Mouse (Mus musculus): Measurements from ENCODE around the gene Smg8. TPM values are rescaled to one million over a fixed set of nuclear protein-coding genes. Genes with fewer than 3 reads are reported as not detected.
A peak's percentile ranks its signal among the peaks of the same experiment; 100 is the strongest.

Smg8 gene
- polyA plus RNA-seq, 1 experiment from 2014 or later = 18.7 TPM

DNA sequence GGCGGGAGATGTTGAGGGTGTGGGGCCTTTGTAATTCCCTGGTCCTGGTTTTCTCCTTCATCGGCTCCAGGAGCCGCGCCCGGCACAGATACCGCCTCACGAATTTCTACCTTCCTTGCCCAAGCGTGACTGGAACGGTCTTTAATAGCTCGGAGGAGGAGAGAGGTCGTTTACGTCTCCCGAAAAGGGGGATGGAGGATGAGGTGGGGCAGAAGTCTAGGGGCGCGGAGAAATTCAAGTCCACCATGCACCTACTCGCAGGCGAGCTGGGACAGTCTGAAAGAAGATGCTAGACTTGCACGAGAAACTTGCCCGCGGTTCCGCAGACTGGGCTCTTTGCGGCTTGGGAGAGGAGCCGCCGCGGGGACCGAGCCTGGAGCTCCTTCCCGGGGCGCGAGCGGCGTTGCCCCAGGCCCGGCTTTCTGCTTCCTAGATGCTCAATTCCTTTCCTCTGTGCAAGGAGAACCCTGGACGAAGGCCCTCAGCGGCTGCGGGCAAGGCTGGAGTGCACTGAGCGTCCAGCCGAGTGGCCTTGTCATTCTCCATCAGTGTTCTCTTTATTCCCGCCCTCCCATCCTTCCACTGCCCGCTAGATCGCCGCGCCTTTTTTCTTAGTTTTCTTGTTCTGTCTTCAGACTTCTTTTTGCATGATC is 23.1 kb upstream of the Smg8 start:
- Histone ChIP-seq H3K9me3 (replicated peaks; ENCODE audit: control insufficient read depth, low read length) (no peaks in the 10 kb centered on the region), H3K27me3 (ENCODE audit: control insufficient read depth, insufficient read depth, low read length) (no peaks in the 10 kb centered on the region), H3K27ac (ENCODE audit: low read depth, low read length) (peak overlapping the region; percentile 93), H3K36me3 (ENCODE audit: control insufficient read depth, insufficient read depth, low read length) (peaks cover 2% of the 10 kb centered on the region; the same call in 1 of the 2 replicates), H3K4me2 (peak overlapping the region; percentile 69), H3K9ac (ENCODE audit: low read depth, low read length) (peak overlapping the region; percentile 92), H3K4me1 (ENCODE audit: control insufficient read depth, insufficient read depth, low read length) (peaks cover 11% of the 10 kb centered on the region), H3K4me3 (ENCODE audit: low read depth, low read length) (peak overlapping the region; percentile 99)
- WGBS (ENCODE audit: insufficient replicate concordance) = under 1% methylated on average over 42 of the region's 42 CpGs
- ATAC-seq (replicated peaks; ENCODE audit: insufficient number of reproducible peaks, low FRiP score, low TSS enrichment) = no peak

- peak within 1 kb of the TSS; percentile 92 for H3K9ac ChIP-seq (ENCODE audit: low read depth, low read length)
- H3K4me1 ChIP-seq (ENCODE audit: control insufficient read depth, insufficient read depth, low read length) = peaks cover 11% of the 10 kb centered on the region
- H3K9me3 ChIP-seq (replicated peaks; ENCODE audit: control insufficient read depth, low read length) = no peaks in the 10 kb centered on the region
- peak within 1 kb of the TSS; percentile 93 for H3K27ac ChIP-seq (ENCODE audit: low read depth, low read length)
- 0% methylated on average over 40 of the region's 40 CpGs for WGBS (ENCODE audit: insufficient replicate concordance)
- peak; percentile 99 for ATAC-seq (replicated peaks; ENCODE audit: insufficient number of reproducible peaks, low FRiP score, low TSS enrichment)
- H3K36me3 ChIP-seq (ENCODE audit: control insufficient read depth, insufficient read depth, low read length) = peaks cover 5% of the 10 kb centered on the region; the same call in 1 of the 2 replicates
- peak within 1 kb of the TSS; percentile 99 for H3K4me3 ChIP-seq (ENCODE audit: low read depth, low read length)
- H3K27me3 ChIP-seq (ENCODE audit: control insufficient read depth, insufficient read depth, low read length) = no peaks in the 10 kb centered on the region
- peak within 1 kb of the TSS; percentile 72 for H3K4me2 ChIP-seq
Observed at GRCm38 (mm10) chr11:87108755-87109518, 22.4 kb upstream of the Smg8 start, which contains the start of gene Ska2. Ska2 (plus strand) TSS chr11:87109234.

DNA sequence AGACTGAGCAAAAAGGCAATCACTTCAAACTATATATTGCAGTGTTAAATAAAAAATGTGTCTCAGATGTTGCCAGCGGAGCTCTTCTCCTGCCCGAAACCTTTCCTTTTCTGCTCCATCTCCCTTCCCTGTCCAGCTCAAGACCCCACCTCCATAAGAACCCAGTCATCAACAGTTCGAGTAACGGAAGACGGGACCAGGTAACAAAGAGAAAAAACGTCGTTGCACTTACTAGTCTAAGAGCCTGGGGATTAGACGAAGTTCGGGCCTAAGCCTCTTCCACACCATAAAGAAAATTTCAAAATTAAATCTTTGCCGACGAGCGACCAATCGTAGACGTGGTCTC is 21.8 kb upstream of the Smg8 start, which contains the start of gene Prr11:
Prr11 (minus strand) TSS at position 300 of the 346 bp plus-strand sequence.
- Histone ChIP-seq H3K4me2 (peak within 1 kb of the TSS; percentile 72), H3K9ac (ENCODE audit: low read depth, low read length) (peak within 1 kb of the TSS; percentile 92), H3K27ac (ENCODE audit: low read depth, low read length) (peak within 1 kb of the TSS; percentile 93), H3K27me3 (ENCODE audit: control insufficient read depth, insufficient read depth, low read length) (no peaks in the 10 kb centered on the region), H3K9me3 (replicated peaks; ENCODE audit: control insufficient read depth, low read length) (no peaks in the 10 kb centered on the region), H3K4me1 (ENCODE audit: control insufficient read depth, insufficient read depth, low read length) (peaks cover 11% of the 10 kb centered on the region), H3K36me3 (ENCODE audit: control insufficient read depth, insufficient read depth, low read length) (peaks cover 5% of the 10 kb centered on the region; the same call in 1 of the 2 replicates), H3K4me3 (ENCODE audit: low read depth, low read length) (peak within 1 kb of the TSS; percentile 99)
- WGBS (ENCODE audit: insufficient replicate concordance) = under 1% methylated on average over 14 of the region's 14 CpGs
- no peak for ATAC-seq (replicated peaks; ENCODE audit: insufficient number of reproducible peaks, low FRiP score, low TSS enrichment)

- Histone ChIP-seq H3K4me1 (ENCODE audit: control insufficient read depth, insufficient read depth, low read length) (peaks cover 19% of the 10 kb centered on the region), H3K4me3 (ENCODE audit: low read depth, low read length) (peak overlapping the region; percentile 94), H3K9ac (ENCODE audit: low read depth, low read length) (peak overlapping the region; percentile 83), H3K27me3 (ENCODE audit: control insufficient read depth, insufficient read depth, low read length) (no peaks in the 10 kb centered on the region), H3K27ac (ENCODE audit: low read depth, low read length) (peak overlapping the region; percentile 24), H3K36me3 (ENCODE audit: control insufficient read depth, insufficient read depth, low read length) (peaks cover 18% of the 10 kb centered on the region), H3K9me3 (replicated peaks; ENCODE audit: control insufficient read depth, low read length) (no peaks in the 10 kb centered on the region), H3K4me2 (peak overlapping the region; percentile 88)
- ATAC-seq (replicated peaks; ENCODE audit: insufficient number of reproducible peaks, low FRiP score, low TSS enrichment) = no peak
- 44% methylated on average over 2 of the region's 2 CpGs for WGBS (ENCODE audit: insufficient replicate concordance)
Observed at GRCm38 (mm10) chr11:87087142-87087541, 568 bp upstream of the Smg8 start.

DNA sequence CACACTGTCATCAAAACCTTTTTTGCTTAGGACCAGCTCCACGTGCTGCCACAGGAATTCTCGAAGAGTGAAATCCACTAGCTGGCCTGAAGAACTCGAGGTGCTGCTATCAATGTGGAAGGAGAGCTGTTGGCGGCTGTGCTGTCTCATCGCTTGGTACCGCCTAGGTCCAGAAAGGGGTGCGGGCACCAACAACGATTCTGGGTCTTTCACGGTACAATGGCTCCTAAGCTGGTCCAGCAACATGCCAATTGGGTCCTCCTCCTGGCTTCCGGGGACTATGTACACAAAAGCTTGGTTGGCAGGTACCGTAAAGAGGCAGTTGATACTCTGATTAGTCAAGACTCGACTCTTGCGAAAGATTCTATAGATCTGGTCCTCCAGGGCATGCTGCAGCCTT is 1.1 kb downstream of the Smg8 start:
- Histone ChIP-seq H3K4me3 (ENCODE audit: low read depth, low read length) (peak overlapping the region; percentile 94), H3K9me3 (replicated peaks; ENCODE audit: control insufficient read depth, low read length) (no peaks in the 10 kb centered on the region), H3K4me2 (peak overlapping the region; percentile 88), H3K27me3 (ENCODE audit: control insufficient read depth, insufficient read depth, low read length) (no peaks in the 10 kb centered on the region), H3K36me3 (ENCODE audit: control insufficient read depth, insufficient read depth, low read length) (peaks cover 11% of the 10 kb centered on the region), H3K27ac (ENCODE audit: low read depth, low read length) (no peak overlapping the region), H3K9ac (ENCODE audit: low read depth, low read length) (no peak overlapping the region), H3K4me1 (ENCODE audit: control insufficient read depth, insufficient read depth, low read length) (peaks cover 19% of the 10 kb centered on the region)
- ATAC-seq (replicated peaks; ENCODE audit: insufficient number of reproducible peaks, low FRiP score, low TSS enrichment) = no peak
- 87% methylated on average over 13 of the region's 13 CpGs for WGBS (ENCODE audit: insufficient replicate concordance)

- H3K9me3 ChIP-seq (replicated peaks; ENCODE audit: control insufficient read depth, low read length) = no peaks in the 10 kb centered on the region
- no peak overlapping the region for H3K4me2 ChIP-seq
- H3K27ac ChIP-seq (ENCODE audit: low read depth, low read length) = no peak overlapping the region
- peaks cover 11% of the 10 kb centered on the region for H3K36me3 ChIP-seq (ENCODE audit: control insufficient read depth, insufficient read depth, low read length)
- no peak overlapping the region for H3K4me3 ChIP-seq (ENCODE audit: low read depth, low read length)
- H3K27me3 ChIP-seq (ENCODE audit: control insufficient read depth, insufficient read depth, low read length) = no peaks in the 10 kb centered on the region
- WGBS (ENCODE audit: insufficient replicate concordance) = 81% methylated on average over 1 of the region's 1 CpGs
- peaks cover 19% of the 10 kb centered on the region for H3K4me1 ChIP-seq (ENCODE audit: control insufficient read depth, insufficient read depth, low read length)
- no peak overlapping the region for H3K9ac ChIP-seq (ENCODE audit: low read depth, low read length)
- ATAC-seq (replicated peaks; ENCODE audit: insufficient number of reproducible peaks, low FRiP score, low TSS enrichment) = no peak
Observed at GRCm38 (mm10) chr11:87083712-87084111, 2.9 kb downstream of the Smg8 start.

DNA sequence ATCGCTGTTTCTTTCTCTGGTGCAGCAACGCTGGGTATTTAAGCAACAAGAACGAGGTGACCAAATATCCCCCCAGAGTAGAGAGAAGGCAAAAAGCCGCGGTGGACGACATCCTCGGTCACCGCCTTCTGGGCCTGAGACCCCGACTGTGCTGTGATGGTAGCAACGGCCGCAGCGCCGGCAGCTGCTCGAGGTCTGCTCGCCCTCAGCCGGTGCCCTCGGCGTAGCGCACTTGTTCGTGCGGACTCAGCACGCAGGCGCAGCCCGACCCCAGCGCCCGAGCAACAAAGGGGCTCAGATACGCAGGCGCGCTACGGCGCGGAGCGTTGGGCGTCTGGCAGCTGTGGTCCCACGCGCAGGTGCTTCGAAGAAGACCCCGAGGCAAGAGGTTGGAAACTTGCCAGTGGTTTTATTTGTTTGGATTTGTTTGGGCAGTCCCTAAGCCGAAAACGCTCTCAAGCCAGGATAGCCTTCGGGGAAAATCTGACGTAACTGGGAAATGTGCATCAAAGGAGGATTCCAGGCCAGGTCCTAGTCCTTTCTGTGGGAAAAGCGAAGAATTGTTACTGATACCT is 12.6 kb downstream of the Smg8 start, which contains the start of gene Gdpd1:
Gdpd1 (minus strand) TSS at position 197 of the 575 bp plus-strand sequence.
- Histone ChIP-seq H3K27ac (ENCODE audit: low read depth, low read length) (peak within 1 kb of the TSS; percentile 76), H3K9me3 (replicated peaks; ENCODE audit: control insufficient read depth, low read length) (no peaks in the 10 kb centered on the region), H3K4me1 (ENCODE audit: control insufficient read depth, insufficient read depth, low read length) (no peaks in the 10 kb centered on the region), H3K4me3 (ENCODE audit: low read depth, low read length) (peak within 1 kb of the TSS; percentile 59), H3K4me2 (peak within 1 kb of the TSS; percentile 98), H3K36me3 (ENCODE audit: control insufficient read depth, insufficient read depth, low read length) (peaks cover 5% of the 10 kb centered on the region), H3K9ac (ENCODE audit: low read depth, low read length) (peak within 1 kb of the TSS; percentile 93), H3K27me3 (ENCODE audit: control insufficient read depth, insufficient read depth, low read length) (no peaks in the 10 kb centered on the region)
- WGBS (ENCODE audit: insufficient replicate concordance) = 2% methylated on average over 43 of the region's 43 CpGs
- peak; percentile 89 for ATAC-seq (replicated peaks; ENCODE audit: insufficient number of reproducible peaks, low FRiP score, low TSS enrichment)

GRCm38 (mm10) chr11:87073343-87073865 is 13.2 kb downstream of the Smg8 start:
- 1% methylated on average over 24 of the region's 24 CpGs for WGBS (ENCODE audit: insufficient replicate concordance)
- peak overlapping the region; percentile 59 for H3K4me3 ChIP-seq (ENCODE audit: low read depth, low read length)
- peak; percentile 49; the same call in 1 of the 2 replicates for ATAC-seq (replicated peaks; ENCODE audit: insufficient number of reproducible peaks, low FRiP score, low TSS enrichment)
- peak overlapping the region; percentile 93 for H3K9ac ChIP-seq (ENCODE audit: low read depth, low read length)
- peak overlapping the region; percentile 98 for H3K4me2 ChIP-seq
- H3K9me3 ChIP-seq (replicated peaks; ENCODE audit: control insufficient read depth, low read length) = no peaks in the 10 kb centered on the region
- no peaks in the 10 kb centered on the region for H3K27me3 ChIP-seq (ENCODE audit: control insufficient read depth, insufficient read depth, low read length)
- no peaks in the 10 kb centered on the region for H3K4me1 ChIP-seq (ENCODE audit: control insufficient read depth, insufficient read depth, low read length)
- peak overlapping the region; percentile 76 for H3K27ac ChIP-seq (ENCODE audit: low read depth, low read length)
- peaks cover 5% of the 10 kb centered on the region for H3K36me3 ChIP-seq (ENCODE audit: control insufficient read depth, insufficient read depth, low read length)
